Mouse (Mus musculus) heart, postnatal 0 days (tissue): ENCODE data around the gene Ndufb10. TPM values are rescaled to one million over a fixed set of nuclear protein-coding genes. Genes with fewer than 3 reads are reported as not detected.

Experiments used
- ATAC-seq: fragments of 200-750 bp; cut with Nextera tagmentation; 2 replicates; pipeline ENCODE4 v1.8.0; 2017; ENCODE audit warnings: low read depth, moderate number of reproducible peaks, moderate library complexity; ENCODE audit not compliant: insufficient read depth
- DNase-seq: peaks from one replicate; pipeline ENCODE4 v3.0.0-alpha.2; 2016; ENCODE audit warnings: low spot score
- H3K27ac ChIP-seq: fragments of 300-500 bp; sonication (generic); 2 replicates; pipeline ENCODE4 v1.5.1; 2014; ENCODE audit warnings: low read depth, mild to moderate bottlenecking
- H3K27me3 ChIP-seq: fragments of 300-500 bp; sonication (generic); 2 replicates; pipeline ENCODE4 v1.6.1; 2014; ENCODE audit warnings: low read length, mixed read lengths; ENCODE audit not compliant: control insufficient read depth, insufficient read depth
- H3K36me3 ChIP-seq: fragments of 300-500 bp; sonication (generic); replicated peaks from 2 replicates; pipeline ENCODE4 v1.6.1; 2014; ENCODE audit warnings: low read length, mixed read lengths; ENCODE audit not compliant: control insufficient read depth, insufficient read depth
- H3K4me1 ChIP-seq: fragments of 300-500 bp; sonication (generic); 2 replicates; pipeline ENCODE4 v1.6.1; 2014; ENCODE audit warnings: antibody characterized with exemption; ENCODE audit not compliant: control insufficient read depth, insufficient read depth
- H3K4me2 ChIP-seq: fragments of 300-500 bp; sonication (generic); 2 replicates; pipeline ENCODE4 v1.6.1; 2014; ENCODE audit warnings: low read depth, mild to moderate bottlenecking, low read length, moderate library complexity
- H3K4me3 ChIP-seq: fragments of 300-500 bp; sonication (generic); 2 replicates; pipeline ENCODE4 v1.5.1; 2014; ENCODE audit warnings: low read depth, low read length
- H3K9ac ChIP-seq: fragments of 300-500 bp; sonication (generic); replicated peaks from 2 replicates; pipeline ENCODE4 v1.6.1; 2014; ENCODE audit warnings: low read depth, low read length, mixed read lengths
- H3K9me3 ChIP-seq: fragments of 300-500 bp; sonication (generic); replicated peaks from 2 replicates; pipeline ENCODE4 v1.6.1; 2016; ENCODE audit warnings: low read length; ENCODE audit not compliant: control insufficient read depth
- CTCF ChIP-seq: IDR thresholded peaks from 2 replicates; pipeline ENCODE4 v1.5.1; 2016; ENCODE audit warnings: antibody characterized with exemption, control low read depth, low read depth
- EP300 ChIP-seq: IDR thresholded peaks from 2 replicates; pipeline ENCODE4 v1.6.1; 2016; ENCODE audit warnings: antibody characterized with exemption, low read depth
- WGBS: fragments of 180-500 bp; shearing (Covaris S2); extraction: QIAGEN DNeasy Blood & Tissue Kit; methylation state at CpG from one replicate; pipeline ENCODE4 v1.1.7; 2014; 5-methylcytosine and 5-hydroxymethylcytosine counted together
- polyA plus RNA-seq: library from polyadenylated mRNA; unstranded; fragments of >200 nt; fragmentation: Nextera tagmentation; extraction: Ambion mirVana; gene quantifications from 2 replicates; pipeline ENCODE4 v1.2.1, GENCODE M21; 2015
- total RNA-seq: library from RNA; depleted of rRNA; stranded (reverse); fragments of >200 nt; gene quantifications from 2 replicates; pipeline ENCODE4 v1.2.3, GENCODE M21; 2014; ENCODE audit warnings: low replicate concordance

Ndufb10 gene
- total and polyA plus RNA-seq, 2 experiments from 2014 or later, result 667 to 1,293 TPM

DNA sequence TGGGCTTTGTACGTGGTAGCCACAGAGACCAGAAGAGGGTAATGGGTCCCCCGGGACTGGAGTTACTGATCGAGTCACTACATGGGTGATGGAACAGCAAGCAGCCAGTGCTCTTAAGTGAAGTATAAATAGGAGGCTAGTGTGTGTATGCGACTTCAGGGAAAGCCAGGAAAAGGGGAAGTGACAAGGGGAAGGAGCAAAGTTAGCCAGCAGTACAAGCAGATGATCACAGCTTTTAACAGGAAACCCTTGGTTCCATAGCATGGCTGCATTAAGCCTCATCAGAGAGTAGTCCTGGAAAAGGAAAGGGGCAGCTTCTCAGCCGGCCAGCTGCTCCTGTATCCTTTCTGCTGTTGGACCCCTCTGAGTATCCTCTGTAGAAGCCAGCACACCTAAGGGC lies 31.9 kb downstream of the Ndufb10 start:
- Histone ChIP-seq H3K9me3 (no peaks in the 10 kb centered on the region), H3K4me3 (no peak overlapping the region), H3K4me1 (peaks cover 23% of the 10 kb centered on the region), H3K27ac (no peak overlapping the region), H3K27me3 (peaks cover 35% of the 10 kb centered on the region), H3K4me2 (no peak overlapping the region), H3K36me3 (no peaks in the 10 kb centered on the region), H3K9ac (no peak overlapping the region)
- ATAC-seq (no peak), DNase-seq (no peak)
- TF ChIP-seq CTCF (no peak), EP300 (no peak)
- WGBS, result 83% methylated on average over 5 of the region's 5 CpGs

DNA sequence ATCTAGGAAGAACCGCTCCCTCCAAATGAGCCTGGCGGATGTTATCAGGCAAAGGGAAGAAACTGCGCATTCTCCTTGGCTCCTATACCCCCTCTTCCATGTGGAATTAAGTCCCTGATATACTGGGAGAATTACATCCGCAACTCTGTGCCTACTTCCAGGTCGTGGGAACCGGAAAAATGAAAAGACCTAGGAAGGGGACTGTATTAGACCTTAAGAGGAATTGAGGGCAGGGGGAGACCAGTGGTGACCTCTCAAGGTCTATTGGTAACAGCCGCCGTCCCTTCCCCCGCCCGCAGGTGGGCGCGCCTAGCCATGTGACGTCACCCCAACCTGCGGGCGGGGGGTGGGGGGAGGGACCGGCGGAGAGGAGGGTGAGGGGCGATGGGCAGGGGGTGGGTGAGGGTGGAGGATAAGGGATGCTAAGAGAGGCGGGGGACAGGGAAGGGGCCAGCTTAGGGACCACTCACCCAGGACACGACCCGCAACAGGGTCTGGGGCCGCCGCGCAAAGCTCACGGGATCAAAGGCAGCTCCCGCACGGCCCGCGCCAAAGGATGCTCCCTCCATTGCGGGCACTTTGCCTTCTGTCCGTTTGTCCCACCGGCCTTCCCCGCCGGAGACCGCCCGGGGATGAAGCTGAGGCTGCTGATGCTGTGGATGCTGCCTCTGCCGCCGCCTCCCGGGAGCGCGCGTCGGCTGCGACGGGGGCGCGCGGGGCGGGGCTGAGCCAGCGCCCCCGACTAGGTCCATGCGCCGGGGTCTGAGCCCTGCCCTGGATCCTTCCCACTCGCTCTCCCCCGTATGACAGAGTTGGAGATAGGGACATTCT lies 34.8 kb downstream of the Ndufb10 start, which contains the start of gene Syngr3:
Syngr3 (minus strand) TSS at position 705 of the 831 bp plus-strand sequence.
- Histone ChIP-seq H3K9ac (peak within 1 kb of the TSS; percentile 28; the same call in 1 of the 2 replicates), H3K36me3 (no peaks in the 10 kb centered on the region), H3K4me3 (peak within 1 kb of the TSS; percentile 44), H3K4me1 (peaks cover 13% of the 10 kb centered on the region; the same call in 1 of the 2 replicates), H3K9me3 (no peaks in the 10 kb centered on the region), H3K27ac (no peak within 1 kb of the TSS), H3K4me2 (peak within 1 kb of the TSS; percentile 62), H3K27me3 (peaks cover 44% of the 10 kb centered on the region)
- ATAC-seq, result no peak
- WGBS, result 1% methylated on average over 47 of the region's 55 CpGs
- TF ChIP-seq EP300, result no peak
- no peak for TF ChIP-seq CTCF
- DNase-seq, result no peak

DNA sequence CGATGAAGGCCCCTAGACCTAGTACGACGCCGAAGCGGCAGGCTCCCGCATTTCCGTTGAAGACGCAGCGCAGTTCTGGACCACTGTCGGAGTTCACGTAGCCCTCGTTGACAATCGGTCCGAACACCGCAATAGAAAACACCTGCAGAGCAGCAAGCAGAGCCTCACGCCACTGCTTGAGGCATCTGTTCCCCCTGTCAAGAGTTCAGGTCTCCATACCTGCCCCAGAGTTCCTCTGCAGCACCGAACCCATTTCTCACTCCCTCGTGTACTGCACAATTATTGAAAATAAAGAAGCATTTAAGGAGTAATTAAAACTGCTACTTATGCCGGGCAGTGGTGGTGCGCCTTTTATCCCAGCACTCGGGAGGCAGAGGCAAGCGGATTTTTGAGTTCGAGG lies 36.7 kb downstream of the Ndufb10 start:
- Histone ChIP-seq H3K36me3 (0 out of 2 replicates have a peak, but pooled peaks cover under 1% of the 10 kb centered on the region), H3K9ac (peak overlapping the region; percentile 12; the same call in 1 of the 2 replicates)
- WGBS, result 24% methylated on average over 23 of the region's 23 CpGs

DNA sequence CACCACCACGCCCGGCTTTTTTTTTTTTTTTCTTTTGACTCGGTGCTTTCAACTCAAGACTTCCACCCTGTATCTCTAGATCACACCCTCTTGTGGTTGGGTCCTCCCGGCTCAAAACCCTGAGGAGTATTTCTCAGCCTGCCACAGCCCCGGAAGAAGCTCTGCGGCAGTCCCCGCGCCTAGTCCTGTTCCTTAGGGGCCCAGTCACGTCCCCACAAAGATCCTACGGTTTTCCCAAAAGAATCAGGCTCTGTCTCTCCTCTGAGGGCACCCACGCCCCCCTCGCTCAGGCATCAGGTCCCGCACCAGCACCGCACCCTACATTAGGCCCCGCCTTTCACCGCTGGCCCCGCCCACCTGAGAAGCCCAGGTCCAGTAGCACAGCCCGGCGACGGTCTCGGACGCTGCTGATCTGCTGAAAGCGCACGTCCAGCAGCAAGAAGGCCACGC lies 37.1 kb downstream of the Ndufb10 start:
- Histone ChIP-seq H3K9ac (peak overlapping the region; percentile 12; the same call in 1 of the 2 replicates), H3K4me2 (peak overlapping the region; percentile 58), H3K4me1 (peaks cover 13% of the 10 kb centered on the region; the same call in 1 of the 2 replicates), H3K36me3 (peaks cover 5% of the 10 kb centered on the region; the same call in 1 of the 2 replicates), H3K27ac (no peak overlapping the region), H3K9me3 (no peaks in the 10 kb centered on the region), H3K27me3 (peaks cover 44% of the 10 kb centered on the region), H3K4me3 (peak overlapping the region; percentile 39)
- TF ChIP-seq CTCF (no peak), EP300 (no peak)
- peak; percentile 55 for ATAC-seq
- DNase-seq, result no peak
- 3% methylated on average over 24 of the region's 25 CpGs for WGBS

More for the DNA sequence above, 36.7 kb downstream of the Ndufb10 start:
- ATAC-seq (no peak), DNase-seq (no peak)
- TF ChIP-seq CTCF, result no peak
- no peak for TF ChIP-seq EP300
- Histone ChIP-seq H3K27me3 (peaks cover 44% of the 10 kb centered on the region), H3K27ac (no peak overlapping the region), H3K4me2 (peak overlapping the region; percentile 58), H3K4me3 (peak overlapping the region; percentile 39), H3K9me3 (no peaks in the 10 kb centered on the region), H3K4me1 (peaks cover 13% of the 10 kb centered on the region; the same call in 1 of the 2 replicates)

DNA sequence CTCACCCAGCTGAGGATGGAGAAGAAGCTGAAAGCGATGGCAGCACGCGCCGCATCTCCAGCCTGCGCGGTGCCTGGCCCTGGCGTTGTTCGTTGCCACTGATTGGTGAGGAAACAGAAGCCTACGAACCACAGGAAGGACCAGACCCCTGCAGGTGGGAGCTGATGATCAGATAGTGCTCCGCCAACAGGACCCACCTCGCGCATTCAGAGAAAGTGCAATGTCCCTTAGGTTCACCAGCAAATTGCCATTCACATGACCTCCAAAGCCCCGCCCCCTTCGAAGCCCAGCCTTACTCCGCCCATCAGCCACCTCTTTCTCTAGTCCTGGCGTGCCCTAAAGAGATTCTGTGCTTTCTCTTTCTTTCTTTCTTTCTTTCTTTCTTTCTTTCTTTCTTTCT lies 37.8 kb downstream of the Ndufb10 start:
- ATAC-seq (0 out of 2 replicates have a peak, but pooled peaks have one; percentile 37), DNase-seq (no peak)
- H3K36me3 ChIP-seq, result peaks cover 9% of the 10 kb centered on the region; the same call in 1 of the 2 replicates
- peaks cover 44% of the 10 kb centered on the region for H3K27me3 ChIP-seq
- H3K9ac ChIP-seq, result no peak overlapping the region
- H3K9me3 ChIP-seq, result no peaks in the 10 kb centered on the region
- H3K4me3 ChIP-seq, result no peak overlapping the region
- 36% methylated on average over 16 of the region's 16 CpGs for WGBS
- H3K4me2 ChIP-seq, result peak overlapping the region; percentile 39; the same call in 1 of the 2 replicates
- no peak for TF ChIP-seq EP300
- no peak for TF ChIP-seq CTCF
- H3K4me1 ChIP-seq, result peaks cover 13% of the 10 kb centered on the region; the same call in 1 of the 2 replicates
- H3K27ac ChIP-seq, result no peak overlapping the region
